Mouse (Mus musculus): ENCODE measurements around the gene Mtif3. TPM values are rescaled to one million over a fixed set of nuclear protein-coding genes. Genes with fewer than 3 reads are reported as not detected.

Mtif3 gene
- polyA plus RNA-seq, 1 experiment = 144 TPM

GRCm38 (mm10) chr5:146913355-146913754 lies 50.2 kb downstream of the Mtif3 start:
- Histone ChIP-seq H3K4me3 (ENCODE audit: insufficient read depth, low read depth, low read length) (no peak overlapping the region), H3K27ac (ENCODE audit: insufficient read depth, low read depth, low read length) (no peak overlapping the region), H3K4me1 (ENCODE audit: control insufficient read depth, insufficient read depth, low read length) (no peaks in the 10 kb centered on the region)
- 93% methylated on average over 7 of the region's 7 CpGs for WGBS
- TF ChIP-seq POLR2A (IDR thresholded peaks at IDR 0.05; ENCODE audit: insufficient read depth, low read depth, low read length) (no peak), CTCF (IDR thresholded peaks at IDR 0.05; ENCODE audit: insufficient read depth, low read depth, low read length) (no peak)

DNA sequence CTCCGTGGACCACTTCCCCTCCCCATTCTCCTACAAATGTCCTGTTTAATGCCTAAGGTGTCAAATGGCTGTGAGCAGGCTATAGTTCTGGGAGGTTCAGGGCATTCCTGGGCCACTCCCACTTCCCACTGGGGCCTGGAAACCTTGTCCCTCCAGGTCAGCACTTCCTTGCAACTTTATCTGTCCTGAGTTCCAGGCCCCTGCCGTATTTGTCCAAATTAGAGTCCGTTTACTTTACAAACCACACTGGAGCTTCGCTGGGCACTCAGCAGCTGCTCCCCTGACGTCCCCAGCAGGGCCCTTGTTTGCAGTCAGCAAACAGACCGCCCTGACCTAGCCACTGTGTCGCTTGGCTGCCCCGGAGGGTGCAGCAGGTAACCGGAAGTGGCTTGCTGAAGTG lies 51.4 kb downstream of the Mtif3 start:
- Histone ChIP-seq H3K4me3 (ENCODE audit: insufficient read depth, low read depth, low read length) (no peak overlapping the region), H3K27ac (ENCODE audit: insufficient read depth, low read depth, low read length) (no peak overlapping the region), H3K4me1 (ENCODE audit: control insufficient read depth, insufficient read depth, low read length) (no peaks in the 10 kb centered on the region)
- no peak for TF ChIP-seq CTCF (IDR thresholded peaks at IDR 0.05; ENCODE audit: insufficient read depth, low read depth, low read length)
- TF ChIP-seq POLR2A (IDR thresholded peaks at IDR 0.05; ENCODE audit: insufficient read depth, low read depth, low read length) = no peak
- WGBS = 35% methylated on average over 9 of the region's 9 CpGs

DNA sequence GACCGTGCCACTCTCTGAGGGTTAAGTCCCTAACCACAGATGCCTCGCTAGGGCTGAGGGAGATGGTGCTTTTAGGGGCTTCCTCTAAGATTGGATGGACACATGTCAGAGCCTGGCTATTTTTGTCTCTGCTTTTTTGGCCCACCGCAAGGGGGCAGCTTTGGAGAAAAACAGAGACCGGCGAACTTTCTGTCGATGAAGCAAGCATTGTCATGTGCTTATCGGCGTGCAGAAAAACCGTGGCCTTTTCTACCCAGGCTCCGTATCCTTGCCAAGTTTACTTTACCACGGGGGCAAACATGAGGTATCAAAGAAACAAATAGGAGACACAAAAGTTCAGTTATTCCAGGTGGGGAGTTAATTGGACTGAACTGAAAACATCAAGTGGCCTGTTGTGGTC lies 55.0 kb downstream of the Mtif3 start:
- Histone ChIP-seq H3K27ac (ENCODE audit: insufficient read depth, low read depth, low read length) (no peak overlapping the region), H3K4me1 (ENCODE audit: control insufficient read depth, insufficient read depth, low read length) (no peaks in the 10 kb centered on the region), H3K4me3 (ENCODE audit: insufficient read depth, low read depth, low read length) (no peak overlapping the region)
- TF ChIP-seq POLR2A (IDR thresholded peaks at IDR 0.05; ENCODE audit: insufficient read depth, low read depth, low read length) = no peak
- no peak for TF ChIP-seq CTCF (IDR thresholded peaks at IDR 0.05; ENCODE audit: insufficient read depth, low read depth, low read length)
- 51% methylated on average over 11 of the region's 11 CpGs for WGBS

GRCm38 (mm10) chr5:146907533-146907932 lies 56.1 kb downstream of the Mtif3 start:
- Histone ChIP-seq H3K4me3 (ENCODE audit: insufficient read depth, low read depth, low read length) (no peak overlapping the region), H3K27ac (ENCODE audit: insufficient read depth, low read depth, low read length) (no peak overlapping the region), H3K4me1 (ENCODE audit: control insufficient read depth, insufficient read depth, low read length) (no peaks in the 10 kb centered on the region)
- WGBS = 69% methylated on average over 5 of the region's 5 CpGs
- TF ChIP-seq CTCF (IDR thresholded peaks at IDR 0.05; ENCODE audit: insufficient read depth, low read depth, low read length) (no peak), POLR2A (IDR thresholded peaks at IDR 0.05; ENCODE audit: insufficient read depth, low read depth, low read length) (no peak)

GRCm38 (mm10) chr5:146905486-146906172 lies 58.0 kb downstream of the Mtif3 start:
- Histone ChIP-seq H3K4me1 (ENCODE audit: control insufficient read depth, insufficient read depth, low read length) (0 out of 2 replicates have a peak, but pooled peaks cover 2% of the 10 kb centered on the region), H3K4me3 (ENCODE audit: insufficient read depth, low read depth, low read length) (no peak overlapping the region), H3K27ac (ENCODE audit: insufficient read depth, low read depth, low read length) (no peak overlapping the region)
- TF ChIP-seq CTCF (IDR thresholded peaks at IDR 0.05; ENCODE audit: insufficient read depth, low read depth, low read length) = peak; percentile 54; the same call in 1 of the 2 replicates
- no peak for TF ChIP-seq POLR2A (IDR thresholded peaks at IDR 0.05; ENCODE audit: insufficient read depth, low read depth, low read length)
- WGBS = 26% methylated on average over 14 of the region's 14 CpGs

GRCm38 (mm10) chr5:146904404-146904803 lies 59.2 kb downstream of the Mtif3 start:
- Histone ChIP-seq H3K4me1 (ENCODE audit: control insufficient read depth, insufficient read depth, low read length) (0 out of 2 replicates have a peak, but pooled peaks cover 5% of the 10 kb centered on the region), H3K4me3 (ENCODE audit: insufficient read depth, low read depth, low read length) (no peak overlapping the region), H3K27ac (ENCODE audit: insufficient read depth, low read depth, low read length) (no peak overlapping the region)
- 30% methylated on average over 8 of the region's 8 CpGs for WGBS
- TF ChIP-seq POLR2A (IDR thresholded peaks at IDR 0.05; ENCODE audit: insufficient read depth, low read depth, low read length) = no peak
- TF ChIP-seq CTCF (IDR thresholded peaks at IDR 0.05; ENCODE audit: insufficient read depth, low read depth, low read length) = 0 out of 2 replicates have a peak, but pooled peaks have one; percentile 10

Other genes with a start within 250 kb of the Mtif3 start
- gene Usp12, start 168.8 kb downstream of the Mtif3 start, polyA plus RNA-seq (2012; ENCODE audit: insufficient read depth, insufficient read length, low replicate concordance, missing spikeins) = not detected in 2 replicates
- not detected in 2 replicates for gene Rpl21, start 130.9 kb downstream of the Mtif3 start, polyA plus RNA-seq (2012; ENCODE audit: insufficient read depth, insufficient read length, low replicate concordance, missing spikeins)
- not detected in 2 replicates for gene Rasl11a, start 118.7 kb downstream of the Mtif3 start, polyA plus RNA-seq (2012; ENCODE audit: insufficient read depth, insufficient read length, low replicate concordance, missing spikeins)
- not detected in 2 replicates for gene Gtf3a, start 15.1 kb downstream of the Mtif3 start, polyA plus RNA-seq (2012; ENCODE audit: insufficient read depth, insufficient read length, low replicate concordance, missing spikeins)
- gene Lnx2, start 112.8 kb upstream of the Mtif3 start, polyA plus RNA-seq (2012; ENCODE audit: insufficient read depth, insufficient read length, low replicate concordance, missing spikeins) = not detected in 2 replicates
- not detected in 2 replicates for gene Polr1d, start 113.2 kb upstream of the Mtif3 start, polyA plus RNA-seq (2012; ENCODE audit: insufficient read depth, insufficient read length, low replicate concordance, missing spikeins)
- not detected in 2 replicates for gene Gsx1, start 224.9 kb upstream of the Mtif3 start, polyA plus RNA-seq (2012; ENCODE audit: insufficient read depth, insufficient read length, low replicate concordance, missing spikeins)